Mouse (Mus musculus) heart, postnatal 0 days (tissue): ENCODE measurements around the gene Nmnat2.

ENCODE experiments used
- CTCF ChIP-seq: IDR thresholded peaks from 2 replicates; pipeline ENCODE4 v1.5.1; 2016; ENCODE audit warnings: antibody characterized with exemption, control low read depth, low read depth
- EP300 ChIP-seq: IDR thresholded peaks from 2 replicates; pipeline ENCODE4 v1.6.1; 2016; ENCODE audit warnings: antibody characterized with exemption, low read depth

GRCm38 (mm10) chr1:153093581-153093980 lies 138.8 kb downstream of the Nmnat2 start:
- no peak for TF ChIP-seq CTCF
- no peak for TF ChIP-seq EP300
